Mouse (Mus musculus) lung, postnatal 0 days (tissue): ENCODE data around the gene Gfer. TPM values are rescaled to one million over a fixed set of nuclear protein-coding genes. Genes with fewer than 3 reads are reported as not detected.
A peak's percentile ranks its signal among the peaks of the same experiment; 100 is the strongest.
"Not testable (repeated sequence)": the region's sequence is repeated elsewhere in the genome, so short reads cannot be mapped to it uniquely, and the experiment has no call there.

Source experiments
- ATAC-seq: fragments of 200-750 bp; cut with Nextera tagmentation; 2 replicates; pipeline ENCODE4 v1.8.0; 2017; ENCODE audit warnings: moderate library complexity
- DNase-seq: peaks from one replicate; pipeline ENCODE4 v3.0.0-alpha.2; 2016; ENCODE audit warnings: low spot score
- H3K27ac ChIP-seq: fragments of 300-500 bp; sonication (generic); 2 replicates; pipeline ENCODE4 v1.5.1; 2014; ENCODE audit warnings: antibody characterized with exemption, mild to moderate bottlenecking, low read length, mixed read lengths
- H3K27me3 ChIP-seq: fragments of 300-500 bp; sonication (generic); replicated peaks from 2 replicates; pipeline ENCODE4 v1.6.1; 2014; ENCODE audit warnings: low read length, mixed read lengths; ENCODE audit not compliant: insufficient read depth
- H3K36me3 ChIP-seq: fragments of 300-500 bp; sonication (generic); 2 replicates; pipeline ENCODE4 v1.6.1; 2014; ENCODE audit warnings: low read length, mixed read lengths; ENCODE audit not compliant: insufficient read depth
- H3K4me1 ChIP-seq: fragments of 300-500 bp; sonication (generic); 2 replicates; pipeline ENCODE4 v1.6.1; 2014; ENCODE audit warnings: antibody characterized with exemption, low read depth, low read length, mixed read lengths; ENCODE audit not compliant: insufficient read depth
- H3K4me2 ChIP-seq: fragments of 300-500 bp; sonication (generic); replicated peaks from 2 replicates; pipeline ENCODE4 v1.6.1; 2014; ENCODE audit warnings: low read depth, mild to moderate bottlenecking, low read length, moderate library complexity, mixed read lengths
- H3K4me3 ChIP-seq: fragments of 300-500 bp; sonication (generic); 2 replicates; pipeline ENCODE4 v1.5.1; 2014; ENCODE audit warnings: low read depth, low read length
- H3K9ac ChIP-seq: fragments of 300-500 bp; sonication (generic); replicated peaks from 2 replicates; pipeline ENCODE4 v1.6.1; 2014; ENCODE audit warnings: low read depth, mild to moderate bottlenecking
- H3K9me3 ChIP-seq: fragments of 300-500 bp; sonication (generic); 2 replicates; pipeline ENCODE4 v1.6.1; 2016; ENCODE audit warnings: low read length, mixed read lengths
- CTCF ChIP-seq: IDR thresholded peaks from 2 replicates; pipeline ENCODE4 v1.5.1; 2016; ENCODE audit warnings: antibody characterized with exemption, mild to moderate bottlenecking
- EP300 ChIP-seq: IDR thresholded peaks from 2 replicates; pipeline ENCODE4 v1.6.1; 2016; ENCODE audit warnings: antibody characterized with exemption, mild to moderate bottlenecking, control low read depth
- WGBS: fragments of 180-500 bp; shearing (Covaris S2); extraction: QIAGEN DNeasy Blood & Tissue Kit; methylation state at CpG from one replicate; pipeline ENCODE4 v1.1.7; 2014; 5-methylcytosine and 5-hydroxymethylcytosine counted together
- polyA plus RNA-seq: library from polyadenylated mRNA; unstranded; fragments of >200 nt; fragmentation: Nextera tagmentation; extraction: Ambion mirVana; gene quantifications from 2 replicates; pipeline ENCODE4 v1.2.1, GENCODE M21; 2015

The Gfer gene
- polyA plus RNA-seq, 1 experiment from 2014 or later = 26.1 TPM

GRCm38 (mm10) chr17:24719494-24720222 lies 23.7 kb upstream of the Gfer start:
- peaks cover 11% of the 10 kb centered on the region; the same call in 1 of the 2 replicates for H3K36me3 ChIP-seq
- peak overlapping the region; percentile 92 for H3K27ac ChIP-seq
- peak overlapping the region; percentile 96 for H3K9ac ChIP-seq
- H3K4me2 ChIP-seq = peak overlapping the region; percentile 66
- WGBS = 1% methylated on average over 61 of the region's 61 CpGs
- no peaks in the 10 kb centered on the region for H3K9me3 ChIP-seq
- TF ChIP-seq CTCF (peak; percentile 25), EP300 (peak; percentile 76)
- peak; percentile 99 for DNase-seq
- ATAC-seq = peak; percentile 98
- H3K4me1 ChIP-seq = peaks cover 10% of the 10 kb centered on the region; the same call in 1 of the 2 replicates
- no peaks in the 10 kb centered on the region for H3K27me3 ChIP-seq
- peak overlapping the region; percentile 76 for H3K4me3 ChIP-seq

- H3K9ac ChIP-seq = peak overlapping the region; percentile 95
- not testable (repeated sequence) for DNase-seq
- WGBS = 55% methylated on average over 5 of the region's 5 CpGs
These were observed 23.0 kb upstream of the Gfer start for GRCm38 (mm10) chr17:24718938-24719337.

GRCm38 (mm10) chr17:24717943-24718342 lies 22.0 kb upstream of the Gfer start, which contains the start of the genes Rnf151 and Rps2:
Gene Rnf151 (minus strand): TSS chr17:24718063.
Gene Rps2 (plus strand): TSS chr17:24718116.
- no peak for DNase-seq
- no peak for ATAC-seq
- Histone ChIP-seq H3K27ac (no peak within 1 kb of the TSS), H3K27me3 (no peaks in the 10 kb centered on the region), H3K9ac (peak within 1 kb of the TSS; percentile 95; the same call in 1 of the 2 replicates), H3K4me2 (peak within 1 kb of the TSS; percentile 64), H3K4me3 (no peak within 1 kb of the TSS), H3K36me3 (peaks cover 11% of the 10 kb centered on the region; the same call in 1 of the 2 replicates), H3K4me1 (peaks cover 3% of the 10 kb centered on the region; the same call in 1 of the 2 replicates), H3K9me3 (no peaks in the 10 kb centered on the region)
- TF ChIP-seq EP300 = no peak
- TF ChIP-seq CTCF = no peak
- WGBS = 83% methylated on average over 4 of the region's 4 CpGs

More at GRCm38 (mm10) chr17:24718938-24719337, 23.0 kb upstream of the Gfer start:
- TF ChIP-seq CTCF = peak; percentile 39
- H3K27me3 ChIP-seq, H3K27ac ChIP-seq, ATAC-seq, H3K9me3 ChIP-seq: not testable (repeated sequence)
- Histone ChIP-seq H3K4me2 (peak overlapping the region; percentile 64), H3K4me3 (peak overlapping the region; percentile 76), H3K4me1 (peaks cover 10% of the 10 kb centered on the region; the same call in 1 of the 2 replicates), H3K36me3 (peaks cover 11% of the 10 kb centered on the region; the same call in 1 of the 2 replicates)

GRCm38 (mm10) chr17:24716166-24716682 lies 20.3 kb upstream of the Gfer start:
- H3K9me3 ChIP-seq = no peaks in the 10 kb centered on the region
- no peak overlapping the region for H3K27ac ChIP-seq
- H3K36me3 ChIP-seq = no peaks in the 10 kb centered on the region
- WGBS = 95% methylated on average over 15 of the region's 15 CpGs
- no peak overlapping the region for H3K4me2 ChIP-seq
- ATAC-seq (no peak), DNase-seq (no peak)
- H3K4me3 ChIP-seq = no peak overlapping the region
- H3K4me1 ChIP-seq = peaks cover 3% of the 10 kb centered on the region; the same call in 1 of the 2 replicates
- H3K9ac ChIP-seq = no peak overlapping the region
- TF ChIP-seq CTCF (no peak), EP300 (no peak)
- no peaks in the 10 kb centered on the region for H3K27me3 ChIP-seq

- 84% methylated on average over 6 of the region's 6 CpGs for WGBS
- ATAC-seq = no peak
- DNase-seq = no peak
- Histone ChIP-seq H3K4me3 (no peak overlapping the region), H3K4me2 (no peak overlapping the region), H3K27ac (no peak overlapping the region), H3K4me1 (peaks cover 3% of the 10 kb centered on the region; the same call in 1 of the 2 replicates), H3K27me3 (no peaks in the 10 kb centered on the region), H3K36me3 (no peaks in the 10 kb centered on the region), H3K9ac (no peak overlapping the region), H3K9me3 (no peaks in the 10 kb centered on the region)
- TF ChIP-seq CTCF (no peak), EP300 (no peak)
These were observed 19.6 kb upstream of the Gfer start for GRCm38 (mm10) chr17:24715556-24715955.

GRCm38 (mm10) chr17:24708646-24709045 lies 12.7 kb upstream of the Gfer start:
- no peak overlapping the region for H3K27ac ChIP-seq
- no peaks in the 10 kb centered on the region for H3K27me3 ChIP-seq
- ATAC-seq = 0 out of 2 replicates have a peak, but pooled peaks have one; percentile 16
- H3K36me3 ChIP-seq = no peaks in the 10 kb centered on the region
- no peak overlapping the region for H3K4me3 ChIP-seq
- no peak for TF ChIP-seq EP300
- TF ChIP-seq CTCF = peak; percentile 68
- no peak overlapping the region; the same call in 1 of the 2 replicates for H3K4me2 ChIP-seq
- 26% methylated on average over 2 of the region's 2 CpGs for WGBS
- 0 out of 2 replicates have a peak, but pooled peaks cover 3% of the 10 kb centered on the region for H3K4me1 ChIP-seq
- DNase-seq = peak; percentile 82
- no peaks in the 10 kb centered on the region for H3K9me3 ChIP-seq
- no peak overlapping the region for H3K9ac ChIP-seq
